Mouse (Mus musculus): ENCODE measurements at regions not wholly inside any gene's neighbourhood (a gene's known extent, or its start where the extent isn't known, plus 50 kb on each side); places are given as distances from the start of the nearest gene placed in this dataset.
"Not testable (repeated sequence)": the region's sequence is repeated elsewhere in the genome, so short reads cannot be mapped to it uniquely, and the experiment has no call there.

DNA sequence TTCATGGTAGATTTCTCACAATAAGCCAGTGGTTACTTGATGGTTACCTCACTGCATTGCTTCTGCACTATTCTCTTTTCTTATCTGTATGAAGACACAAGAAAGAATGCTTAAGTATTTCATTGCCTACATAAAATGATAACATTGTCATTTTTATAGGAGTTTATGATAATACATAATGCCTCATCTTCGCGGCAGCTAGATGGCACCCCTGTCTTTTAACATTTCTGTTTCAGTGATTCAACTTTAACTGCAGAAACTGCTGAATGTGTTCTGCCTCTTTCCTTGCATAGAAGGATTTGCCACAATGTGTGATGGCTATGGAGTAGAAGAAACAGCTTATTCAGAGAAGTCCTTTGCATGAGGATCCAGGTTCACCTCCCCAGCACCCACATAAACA is 97.0 kb upstream of the Tars start:
- Histone ChIP-seq H3K36me3 (ENCODE audit: control insufficient read depth, insufficient read depth, low read length) (no peaks in the 10 kb centered on the region), H3K9me3 (ENCODE audit: control insufficient read depth, low read depth, low read length) (no peaks in the 10 kb centered on the region), H3K9ac (replicated peaks; ENCODE audit: low read depth, low read length) (no peak overlapping the region), H3K27me3 (ENCODE audit: control insufficient read depth, insufficient read depth, low read length) (no peaks in the 10 kb centered on the region), H3K4me3 (ENCODE audit: low read depth, low read length) (no peak overlapping the region), H3K27ac (ENCODE audit: low read length) (no peak overlapping the region), H3K4me2 (replicated peaks; ENCODE audit: low read depth, low read length) (no peak overlapping the region), H3K4me1 (ENCODE audit: control insufficient read depth, insufficient read depth, low read length) (no peaks in the 10 kb centered on the region)
- ATAC-seq (ENCODE audit: insufficient number of reproducible peaks, insufficient read depth, low FRiP score, low read depth), result no peak
- 86% methylated on average over 2 of the region's 2 CpGs for WGBS

DNA sequence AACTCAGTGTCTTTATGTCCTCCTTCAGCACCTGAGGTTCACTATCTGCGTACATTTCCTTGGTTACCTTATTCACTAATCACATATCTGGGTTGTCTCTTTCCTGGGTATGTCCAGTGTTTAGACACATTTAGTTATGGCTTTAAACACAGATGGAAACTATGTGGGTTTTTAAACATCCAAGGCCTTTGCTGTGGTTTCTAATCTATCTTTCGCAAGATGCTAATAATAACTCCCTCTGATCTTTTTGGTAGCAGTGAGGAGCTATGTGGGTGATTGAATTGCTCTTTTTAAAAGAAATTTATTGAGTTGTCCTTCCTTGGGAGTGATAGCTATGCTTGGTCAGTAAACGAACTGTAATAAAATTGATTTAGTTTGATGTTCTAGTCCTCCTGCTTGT is 89.7 kb upstream of the Tars start:
- Histone ChIP-seq H3K9ac (replicated peaks; ENCODE audit: low read depth, low read length) (no peak overlapping the region), H3K4me1 (ENCODE audit: control insufficient read depth, insufficient read depth, low read length) (no peaks in the 10 kb centered on the region), H3K9me3 (ENCODE audit: control insufficient read depth, low read depth, low read length) (no peaks in the 10 kb centered on the region), H3K27me3 (ENCODE audit: control insufficient read depth, insufficient read depth, low read length) (no peaks in the 10 kb centered on the region), H3K27ac (ENCODE audit: low read length) (no peak overlapping the region), H3K36me3 (ENCODE audit: control insufficient read depth, insufficient read depth, low read length) (no peaks in the 10 kb centered on the region), H3K4me2 (replicated peaks; ENCODE audit: low read depth, low read length) (no peak overlapping the region), H3K4me3 (ENCODE audit: low read depth, low read length) (no peak overlapping the region)
- no peak for ATAC-seq (ENCODE audit: insufficient number of reproducible peaks, insufficient read depth, low FRiP score, low read depth)
- 61% methylated on average over 3 of the region's 3 CpGs for WGBS

DNA sequence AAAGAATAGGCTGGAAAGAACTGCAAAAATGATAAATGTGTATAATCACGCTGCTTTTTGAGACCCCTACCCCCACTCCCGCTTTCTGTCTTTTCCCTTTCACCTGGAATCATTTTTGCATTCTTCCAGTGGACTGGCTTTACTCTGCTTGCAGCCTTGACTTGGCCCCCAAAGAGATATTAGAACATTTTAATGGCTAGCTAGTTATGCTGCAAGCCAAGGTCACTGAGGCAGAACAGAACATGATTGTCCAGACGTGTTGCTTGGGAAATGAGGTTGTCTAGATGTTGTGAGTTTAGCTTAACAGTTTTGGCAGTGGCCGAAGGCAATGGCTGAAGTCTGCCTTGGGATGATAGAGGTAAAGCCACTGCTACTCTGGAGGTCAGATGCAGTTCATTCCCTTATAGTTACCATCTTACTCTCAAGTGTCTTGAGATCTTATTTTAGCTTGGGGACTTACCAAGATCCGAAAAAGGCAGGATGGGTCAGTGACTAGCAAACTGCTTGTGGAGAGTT is 87.9 kb upstream of the Tars start:
- no peak for ATAC-seq (ENCODE audit: insufficient number of reproducible peaks, insufficient read depth, low FRiP score, low read depth)
- 74% methylated on average over 5 of the region's 5 CpGs for WGBS
- no peak overlapping the region for H3K4me3 ChIP-seq (ENCODE audit: low read depth, low read length)

DNA sequence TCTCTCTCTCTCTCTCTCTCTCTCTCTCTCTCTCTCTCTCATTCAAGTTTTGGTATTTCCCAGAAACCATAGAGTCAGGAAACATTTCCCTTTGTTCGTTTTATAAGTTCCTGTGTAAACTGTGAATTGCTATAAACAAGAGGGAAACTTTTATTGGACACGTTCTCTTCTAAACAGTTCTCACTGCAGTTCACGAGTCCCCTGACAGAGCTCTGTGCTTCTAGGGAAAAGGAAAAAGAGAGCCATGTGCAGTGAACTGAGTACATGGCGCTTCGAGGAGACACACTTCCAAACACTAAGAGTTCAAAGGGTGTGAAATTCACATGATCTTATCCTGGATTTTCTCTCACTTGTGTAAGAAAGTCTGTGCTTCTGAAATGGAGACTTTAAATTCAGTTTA is 84.5 kb upstream of the Tars start:
- Histone ChIP-seq H3K4me3 (ENCODE audit: low read depth, low read length) (no peak overlapping the region), H3K36me3 (ENCODE audit: control insufficient read depth, insufficient read depth, low read length) (no peaks in the 10 kb centered on the region), H3K4me1 (ENCODE audit: control insufficient read depth, insufficient read depth, low read length) (no peaks in the 10 kb centered on the region), H3K9me3 (ENCODE audit: control insufficient read depth, low read depth, low read length) (no peaks in the 10 kb centered on the region), H3K27ac (ENCODE audit: low read length) (no peak overlapping the region), H3K4me2 (replicated peaks; ENCODE audit: low read depth, low read length) (no peak overlapping the region), H3K27me3 (ENCODE audit: control insufficient read depth, insufficient read depth, low read length) (no peaks in the 10 kb centered on the region), H3K9ac (replicated peaks; ENCODE audit: low read depth, low read length) (no peak overlapping the region)
- ATAC-seq (ENCODE audit: insufficient number of reproducible peaks, insufficient read depth, low FRiP score, low read depth), result no peak
- WGBS, result 50% methylated on average over 5 of the region's 5 CpGs

More for the DNA sequence above, 87.9 kb upstream of the Tars start:
- no peak overlapping the region for H3K27ac ChIP-seq (ENCODE audit: low read length)
- no peaks in the 10 kb centered on the region for H3K4me1 ChIP-seq (ENCODE audit: control insufficient read depth, insufficient read depth, low read length)
- no peaks in the 10 kb centered on the region for H3K27me3 ChIP-seq (ENCODE audit: control insufficient read depth, insufficient read depth, low read length)
- H3K4me2 ChIP-seq (replicated peaks; ENCODE audit: low read depth, low read length), result no peak overlapping the region
- no peak overlapping the region for H3K9ac ChIP-seq (replicated peaks; ENCODE audit: low read depth, low read length)
- no peaks in the 10 kb centered on the region for H3K36me3 ChIP-seq (ENCODE audit: control insufficient read depth, insufficient read depth, low read length)
- no peaks in the 10 kb centered on the region for H3K9me3 ChIP-seq (ENCODE audit: control insufficient read depth, low read depth, low read length)

DNA sequence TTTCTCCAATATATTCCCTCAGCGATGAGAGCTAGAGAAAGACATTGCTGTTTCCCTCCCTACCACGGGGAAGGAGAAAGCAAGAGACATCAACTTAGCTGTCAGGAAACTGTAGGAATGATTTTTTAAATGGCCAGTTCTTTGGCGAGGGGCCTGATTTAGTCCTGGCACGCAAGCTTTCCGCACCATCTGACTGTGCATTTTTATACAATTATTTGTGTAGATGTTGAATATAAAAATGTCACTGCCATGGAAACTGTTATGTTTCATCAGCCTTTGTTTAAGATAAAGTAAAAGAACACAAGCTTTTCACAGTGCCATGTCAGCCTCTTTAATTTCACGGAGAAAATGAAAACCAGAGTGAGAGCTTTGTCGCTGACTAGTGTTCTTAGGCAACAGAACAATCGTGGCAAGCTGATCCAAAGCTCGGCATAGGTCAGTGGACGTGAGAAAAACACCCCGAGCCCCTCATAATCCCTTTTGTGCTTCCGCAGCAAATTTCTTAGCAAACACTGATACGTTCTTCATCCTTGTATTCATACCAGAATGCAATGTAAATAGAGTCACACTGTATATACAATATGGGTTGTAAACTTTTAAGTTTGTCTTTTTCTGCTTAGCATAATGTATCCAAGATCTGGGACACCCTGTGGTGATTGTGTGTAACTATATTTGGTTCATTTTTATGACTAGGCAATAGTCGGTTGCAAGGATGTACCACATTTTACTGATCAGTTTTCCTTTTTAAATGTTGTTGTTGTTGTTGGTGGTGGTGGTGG is 79.9 kb upstream of the Tars start:
- WGBS, result 74% methylated on average over 14 of the region's 14 CpGs
- Histone ChIP-seq H3K4me1 (ENCODE audit: control insufficient read depth, insufficient read depth, low read length) (no peaks in the 10 kb centered on the region), H3K36me3 (ENCODE audit: control insufficient read depth, insufficient read depth, low read length) (no peaks in the 10 kb centered on the region), H3K9me3 (ENCODE audit: control insufficient read depth, low read depth, low read length) (no peaks in the 10 kb centered on the region), H3K4me2 (replicated peaks; ENCODE audit: low read depth, low read length) (no peak overlapping the region), H3K4me3 (ENCODE audit: low read depth, low read length) (no peak overlapping the region), H3K9ac (replicated peaks; ENCODE audit: low read depth, low read length) (no peak overlapping the region), H3K27ac (ENCODE audit: low read length) (no peak overlapping the region), H3K27me3 (ENCODE audit: control insufficient read depth, insufficient read depth, low read length) (no peaks in the 10 kb centered on the region)
- no peak for ATAC-seq (ENCODE audit: insufficient number of reproducible peaks, insufficient read depth, low FRiP score, low read depth)

DNA sequence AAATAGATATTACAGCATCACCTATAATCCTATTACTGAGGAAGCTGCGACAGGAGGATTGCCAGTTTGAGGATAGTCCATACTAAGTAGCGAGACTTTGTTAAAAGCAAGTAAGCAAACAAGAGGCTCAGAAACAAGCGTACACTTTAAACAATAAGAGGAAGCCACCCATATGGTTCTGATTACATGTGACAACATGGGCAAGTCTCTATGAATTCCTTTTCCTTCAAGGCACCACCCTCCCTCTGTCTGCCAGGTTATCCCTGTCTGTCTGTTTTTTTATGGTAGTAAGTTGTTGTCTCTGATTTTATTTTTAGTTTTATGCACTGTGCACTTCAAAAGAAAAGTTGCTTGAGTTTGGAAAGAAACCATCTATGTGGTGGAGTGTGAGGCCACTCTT is 76.8 kb upstream of the Tars start:
- ATAC-seq (ENCODE audit: insufficient number of reproducible peaks, insufficient read depth, low FRiP score, low read depth), result no peak
- no peaks in the 10 kb centered on the region for H3K9me3 ChIP-seq (ENCODE audit: control insufficient read depth, low read depth, low read length)
- H3K4me1 ChIP-seq (ENCODE audit: control insufficient read depth, insufficient read depth, low read length), result no peaks in the 10 kb centered on the region
- no peaks in the 10 kb centered on the region for H3K36me3 ChIP-seq (ENCODE audit: control insufficient read depth, insufficient read depth, low read length)
- WGBS, result 84% methylated on average over 3 of the region's 3 CpGs
- H3K4me3 ChIP-seq (ENCODE audit: low read depth, low read length), result no peak overlapping the region
- no peak overlapping the region for H3K4me2 ChIP-seq (replicated peaks; ENCODE audit: low read depth, low read length)
- H3K27me3 ChIP-seq (ENCODE audit: control insufficient read depth, insufficient read depth, low read length), result no peaks in the 10 kb centered on the region
- no peak overlapping the region for H3K9ac ChIP-seq (replicated peaks; ENCODE audit: low read depth, low read length)
- no peak overlapping the region for H3K27ac ChIP-seq (ENCODE audit: low read length)

DNA sequence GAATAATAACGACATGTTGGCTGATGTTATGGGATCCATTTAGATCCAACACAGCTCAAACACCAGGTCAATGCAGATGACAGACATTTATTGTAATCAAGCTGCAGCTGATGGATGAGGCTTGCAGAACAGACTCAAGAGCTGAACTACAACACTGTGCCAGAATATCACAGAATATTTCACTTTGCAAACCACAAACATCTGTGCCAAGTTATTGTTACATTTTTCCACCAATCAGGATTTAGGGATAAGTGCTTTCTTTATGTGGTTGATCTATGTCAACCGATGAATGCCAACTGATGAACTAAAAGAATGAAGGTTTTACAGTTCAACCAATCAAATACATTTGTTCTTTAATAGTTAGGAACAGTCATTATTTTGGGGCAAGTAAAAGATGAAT is 63.9 kb upstream of the Tars start:
- Histone ChIP-seq H3K4me1 (ENCODE audit: control insufficient read depth, insufficient read depth, low read length) (no peaks in the 10 kb centered on the region), H3K9me3 (ENCODE audit: control insufficient read depth, low read depth, low read length) (no peaks in the 10 kb centered on the region), H3K4me3 (ENCODE audit: low read depth, low read length) (no peak overlapping the region), H3K36me3 (ENCODE audit: control insufficient read depth, insufficient read depth, low read length) (no peaks in the 10 kb centered on the region), H3K27me3 (ENCODE audit: control insufficient read depth, insufficient read depth, low read length) (no peaks in the 10 kb centered on the region), H3K4me2 (replicated peaks; ENCODE audit: low read depth, low read length) (no peak overlapping the region), H3K9ac (replicated peaks; ENCODE audit: low read depth, low read length) (no peak overlapping the region), H3K27ac (ENCODE audit: low read length) (no peak overlapping the region)
- 83% methylated on average over 2 of the region's 2 CpGs for WGBS
- ATAC-seq (ENCODE audit: insufficient number of reproducible peaks, insufficient read depth, low FRiP score, low read depth), result no peak

DNA sequence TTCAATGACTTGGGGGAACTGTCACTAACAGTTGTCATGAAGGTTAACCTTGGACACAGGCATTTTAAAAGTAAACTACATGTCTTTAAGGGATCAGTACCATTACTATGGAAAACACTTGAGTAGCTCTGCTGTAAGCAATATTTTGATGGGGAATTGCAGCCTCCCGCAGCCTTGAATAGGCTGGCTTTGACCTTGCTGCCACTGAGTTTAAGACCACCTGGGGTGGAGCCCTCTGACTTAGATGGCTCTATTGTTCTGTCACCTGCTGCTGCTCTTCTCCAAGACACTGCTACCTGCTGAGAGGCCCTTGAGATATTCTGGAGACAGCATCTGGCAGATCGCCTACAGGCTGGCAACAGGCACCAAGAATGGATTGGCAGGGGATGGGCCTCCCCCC is 62.1 kb upstream of the Tars start:
- H3K9ac ChIP-seq (replicated peaks; ENCODE audit: low read depth, low read length); H3K27me3 ChIP-seq (ENCODE audit: control insufficient read depth, insufficient read depth, low read length); H3K9me3 ChIP-seq (ENCODE audit: control insufficient read depth, low read depth, low read length); H3K4me2 ChIP-seq (replicated peaks; ENCODE audit: low read depth, low read length); H3K4me1 ChIP-seq (ENCODE audit: control insufficient read depth, insufficient read depth, low read length); H3K27ac ChIP-seq (ENCODE audit: low read length); ATAC-seq (ENCODE audit: insufficient number of reproducible peaks, insufficient read depth, low FRiP score, low read depth); H3K36me3 ChIP-seq (ENCODE audit: control insufficient read depth, insufficient read depth, low read length); H3K4me3 ChIP-seq (ENCODE audit: low read depth, low read length): not testable (repeated sequence)
- WGBS, result 81% methylated on average over 2 of the region's 2 CpGs

DNA sequence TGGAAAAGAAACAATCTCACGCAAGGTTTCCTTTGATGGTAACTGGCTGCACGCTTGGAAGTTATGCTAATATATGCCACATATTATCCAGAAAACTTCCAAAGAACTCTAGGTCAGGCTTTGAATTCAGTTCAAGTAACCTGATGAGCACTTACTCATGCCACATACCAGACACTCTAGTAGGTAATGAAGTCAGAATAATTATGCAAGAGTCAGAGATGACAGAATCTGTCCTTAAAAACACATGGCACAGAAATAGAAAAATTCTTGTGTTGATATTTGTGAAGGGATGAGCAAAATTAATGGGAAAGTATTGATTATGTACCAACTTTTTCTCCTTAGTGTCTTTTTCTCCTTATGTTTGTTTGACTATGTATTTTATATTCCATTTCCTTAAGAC is 59.8 kb upstream of the Tars start:
- H3K27ac ChIP-seq (ENCODE audit: low read length), result no peak overlapping the region
- ATAC-seq (ENCODE audit: insufficient number of reproducible peaks, insufficient read depth, low FRiP score, low read depth), result no peak
- no peaks in the 10 kb centered on the region for H3K27me3 ChIP-seq (ENCODE audit: control insufficient read depth, insufficient read depth, low read length)
- no peaks in the 10 kb centered on the region for H3K36me3 ChIP-seq (ENCODE audit: control insufficient read depth, insufficient read depth, low read length)
- no peaks in the 10 kb centered on the region for H3K4me1 ChIP-seq (ENCODE audit: control insufficient read depth, insufficient read depth, low read length)
- no peak overlapping the region for H3K9ac ChIP-seq (replicated peaks; ENCODE audit: low read depth, low read length)
- WGBS, result 89% methylated on average over 2 of the region's 2 CpGs
- no peak overlapping the region for H3K4me2 ChIP-seq (replicated peaks; ENCODE audit: low read depth, low read length)
- no peak overlapping the region for H3K4me3 ChIP-seq (ENCODE audit: low read depth, low read length)
- no peaks in the 10 kb centered on the region for H3K9me3 ChIP-seq (ENCODE audit: control insufficient read depth, low read depth, low read length)
